11 mouse cellular contexts compared by ENCODE assay signal in genomic region chr5:29842444-29843166, GRCm38 (mm10).
DNase-seq lines count a peak whose midpoint lies in the region; ATAC-seq and TF ChIP-seq lines count a peak whose summit lies in the region.
"Had no signal": no experiment of that assay in that cellular context is flagged by ENCODE, and none has a peak within 500 bp of the region (broad histone marks: within the 10 kb centered on the region; RNA-seq: fewer than 3 reads in every experiment).

No protein-coding gene starts in this region.

- no peak for TF ChIP-seq CTCF in gastrocnemius, adult 2 months (IDR thresholded peaks at IDR 0.05)
- no peak for TF ChIP-seq CTCF in midbrain, postnatal 0 days (IDR thresholded peaks at IDR 0.05)

- peak; percentile 72 for ATAC-seq in heart, embryonic 16.5 days (replicated peaks; ENCODE audit: extremely low read depth, insufficient read depth, low FRiP score)
- no peak for ATAC-seq in erythroid progenitor cell, adult 5-6 weeks (replicated peaks; ENCODE audit: low FRiP score, poor library complexity, severe bottlenecking)
- no peak for ATAC-seq in midbrain, postnatal 0 days (ENCODE audit: low FRiP score)
- ATAC-seq: forebrain, embryonic 15.5 days; midbrain, embryonic 13.5 days had no signal

- peak overlapping the region; percentile 83 for H3K27ac ChIP-seq in gastrocnemius, adult 2 months
- H3K27ac ChIP-seq in brown adipose tissue, adult 24 weeks (replicated peaks; ENCODE audit: low read depth, low read length), result peak overlapping the region; percentile 32; the same call in 1 of the 2 replicates
- H3K27ac ChIP-seq in heart, embryonic 16.5 days (ENCODE audit: low read length), result peak overlapping the region; percentile 41; the same call in 1 of the 2 replicates
- H3K27ac ChIP-seq in midbrain, postnatal 0 days (ENCODE audit: low read depth, low read length), result no peak overlapping the region
- H3K27ac ChIP-seq: forebrain, embryonic 15.5 days; midbrain, embryonic 13.5 days had no signal

- no peaks in the 10 kb centered on the region for H3K27me3 ChIP-seq in heart, embryonic 16.5 days (ENCODE audit: control insufficient read depth, insufficient read depth, low read length)
- no peaks in the 10 kb centered on the region for H3K27me3 ChIP-seq in midbrain, postnatal 0 days (ENCODE audit: insufficient read depth, low read length)
- H3K27me3 ChIP-seq: forebrain, embryonic 15.5 days; midbrain, embryonic 13.5 days had no signal

- 23% methylated on average over 3 of the region's 3 CpGs for WGBS in heart, embryonic 16.5 days
- 83% methylated on average over 3 of the region's 3 CpGs for WGBS in midbrain, postnatal 0 days

- no peak overlapping the region for H3K4me2 ChIP-seq in heart, embryonic 16.5 days (ENCODE audit: low read depth, low read length)
- no peak overlapping the region for H3K4me2 ChIP-seq in midbrain, postnatal 0 days (ENCODE audit: low read depth, low read length, poor library complexity, severe bottlenecking)
- H3K4me2 ChIP-seq: forebrain, embryonic 15.5 days; midbrain, embryonic 13.5 days had no signal

- H3K9ac ChIP-seq in heart, embryonic 16.5 days (ENCODE audit: low read length), result no peak overlapping the region
- no peak overlapping the region for H3K9ac ChIP-seq in midbrain, postnatal 0 days (replicated peaks; ENCODE audit: low read length, poor library complexity, severe bottlenecking)
- H3K9ac ChIP-seq: forebrain, embryonic 15.5 days; midbrain, embryonic 13.5 days had no signal

- no peaks in the 10 kb centered on the region for H3K9me3 ChIP-seq in heart, embryonic 16.5 days (replicated peaks; ENCODE audit: control insufficient read depth, low read length)
- H3K9me3 ChIP-seq in midbrain, postnatal 0 days (ENCODE audit: low read length), result no peaks in the 10 kb centered on the region
- H3K9me3 ChIP-seq: forebrain, embryonic 15.5 days; midbrain, embryonic 13.5 days had no signal

- H3K4me3 ChIP-seq in gastrocnemius, adult 2 months, result no peak overlapping the region
- no peak overlapping the region for H3K4me3 ChIP-seq in brown adipose tissue, adult 24 weeks (ENCODE audit: insufficient read depth, low read depth, low read length)
- H3K4me3 ChIP-seq in heart, embryonic 16.5 days (ENCODE audit: low read length), result no peak overlapping the region
- no peak overlapping the region for H3K4me3 ChIP-seq in midbrain, postnatal 0 days (ENCODE audit: low read depth, low read length)
- H3K4me3 ChIP-seq: forebrain, embryonic 15.5 days; midbrain, embryonic 13.5 days had no signal

- peak; percentile 48 for DNase-seq in gastrocnemius, adult 2 months
- DNase-seq in gastrocnemius, postnatal 10 days, result no peak
- peak; percentile 87 for DNase-seq in 416B (ENCODE audit: low read depth)
- no peak for DNase-seq in cerebellum, adult 11 months
- DNase-seq in midbrain, postnatal 0 days (ENCODE audit: low spot score), result no peak
- DNase-seq: right cerebral cortex, postnatal 25 days had no signal

- no peaks in the 10 kb centered on the region for H3K36me3 ChIP-seq in heart, embryonic 16.5 days (ENCODE audit: control insufficient read depth, insufficient read depth)
- H3K36me3 ChIP-seq in midbrain, postnatal 0 days (ENCODE audit: insufficient read depth, low read length), result no peaks in the 10 kb centered on the region
- H3K36me3 ChIP-seq: forebrain, embryonic 15.5 days; midbrain, embryonic 13.5 days had no signal

- intact Hi-C loops in gastrocnemius, adult 2 months (cut with DNase I), result no loop called here

- H3K4me1 ChIP-seq in brown adipose tissue, adult 24 weeks (ENCODE audit: control insufficient read depth, insufficient read depth, insufficient read length, low read length), result peaks cover 5% of the 10 kb centered on the region; the same call in 1 of the 2 replicates
- peaks cover 3% of the 10 kb centered on the region; the same call in 1 of the 2 replicates for H3K4me1 ChIP-seq in heart, embryonic 16.5 days (ENCODE audit: control insufficient read depth, insufficient read depth, low read length)
- no peaks in the 10 kb centered on the region for H3K4me1 ChIP-seq in midbrain, postnatal 0 days (ENCODE audit: insufficient read depth, low read length)
- H3K4me1 ChIP-seq: forebrain, embryonic 15.5 days; midbrain, embryonic 13.5 days had no signal

Comparison
In these comparisons a context has a peak if more than half of its experiments do, and no peak if none do; other contexts are left out.
1. DNase-seq: peak in gastrocnemius, adult 2 months (single experiment) and 416B (single experiment); none in gastrocnemius, postnatal 10 days (single experiment), cerebellum, adult 11 months (single experiment) and midbrain, postnatal 0 days (single experiment).